In genomic region chr3:146108945-146109344, GRCm38 (mm10) we compare ENCODE assay signal across 34 mouse cellular contexts. TPM values are rescaled to one million over a fixed set of nuclear protein-coding genes. Genes with fewer than 3 reads are reported as not detected.
"Had no signal": no experiment of that assay in that cellular context is flagged by ENCODE, and none has a peak within 500 bp of the region (broad histone marks: within the 10 kb centered on the region; RNA-seq: fewer than 3 reads in every experiment).

No protein-coding gene starts in this region.

- H3K9ac ChIP-seq: hindbrain, embryonic 12.5 days; intestine, embryonic 15.5 days; kidney, embryonic 15.5 days had no signal

- H3K27ac ChIP-seq: heart, embryonic 10.5 days; hindbrain, embryonic 12.5 days; hindbrain, embryonic 14.5 days; intestine, embryonic 15.5 days; kidney, embryonic 15.5 days; kidney, postnatal 0 days; limb, embryonic 10.5 days; limb, embryonic 12.5 days had no signal

- H3K36me3 ChIP-seq: heart, embryonic 10.5 days; heart, embryonic 12.5 days; hindbrain, embryonic 10.5 days; hindbrain, embryonic 12.5 days; intestine, embryonic 15.5 days; kidney, embryonic 15.5 days; limb, embryonic 10.5 days; limb, embryonic 12.5 days had no signal

- DNase-seq: gastrocnemius, adult 2 months; gastrocnemius, postnatal 10 days; gastrocnemius, postnatal 25 days; heart, adult 18-20 months; heart, postnatal 10 days; heart, postnatal 4 days; kidney, adult 18-20 months; kidney, adult 8-10 months; kidney, postnatal 14 days; kidney, postnatal 36 days; layer of hippocampus, adult 9-11 months; layer of hippocampus, postnatal 36 days; liver had no signal

- H3K27me3 ChIP-seq: intestine, embryonic 15.5 days had no signal

- H3K9me3 ChIP-seq: heart, embryonic 10.5 days; hindbrain, embryonic 12.5 days; intestine, embryonic 15.5 days; limb, embryonic 10.5 days had no signal

- H3K4me1 ChIP-seq: heart, embryonic 12.5 days; intestine, embryonic 15.5 days; limb, embryonic 12.5 days had no signal

RNA-seq across cellular contexts. Expression of gene Wdr63, which starts 1.0 kb away (rescaled TPM):
- total RNA-seq: gastrocnemius, adult 2 months; gastrocnemius, postnatal 10 days; gastrocnemius, postnatal 25 days; heart, adult 8-10 months; heart, postnatal 10 days; heart, postnatal 25 days had no signal
- polyA plus RNA-seq: frontal cortex, adult 2 months; heart, embryonic 12.5 days; heart, embryonic 14.5 days; limb, embryonic 10.5 days; limb, embryonic 12.5 days had no signal

RNA-seq across cellular contexts. Expression of gene Mcoln3, which starts 8.3 kb away (rescaled TPM):
- total RNA-seq: gastrocnemius, adult 2 months; gastrocnemius, postnatal 10 days; gastrocnemius, postnatal 25 days; heart, adult 8-10 months; heart, postnatal 10 days; heart, postnatal 25 days; layer of hippocampus, adult 18-20 months; layer of hippocampus, adult 8-10 months; layer of hippocampus, postnatal 36 days; left cerebral cortex, adult 18-20 months; left cerebral cortex, adult 8-10 months; left cerebral cortex, postnatal 10 days; left cerebral cortex, postnatal 25 days had no signal
- polyA plus RNA-seq: frontal cortex, adult 2 months had no signal

RNA-seq across cellular contexts. Expression of gene Mcoln2, which starts 40.7 kb away (rescaled TPM):
- total RNA-seq: layer of hippocampus, adult 18-20 months; layer of hippocampus, postnatal 14 days; layer of hippocampus, postnatal 36 days; left cerebral cortex, adult 18-20 months; left cerebral cortex, adult 8-10 months; left cerebral cortex, postnatal 25 days had no signal
- polyA plus RNA-seq: frontal cortex, adult 2 months had no signal
